19 mouse cellular contexts compared by ENCODE assay signal in the genomic region with DNA sequence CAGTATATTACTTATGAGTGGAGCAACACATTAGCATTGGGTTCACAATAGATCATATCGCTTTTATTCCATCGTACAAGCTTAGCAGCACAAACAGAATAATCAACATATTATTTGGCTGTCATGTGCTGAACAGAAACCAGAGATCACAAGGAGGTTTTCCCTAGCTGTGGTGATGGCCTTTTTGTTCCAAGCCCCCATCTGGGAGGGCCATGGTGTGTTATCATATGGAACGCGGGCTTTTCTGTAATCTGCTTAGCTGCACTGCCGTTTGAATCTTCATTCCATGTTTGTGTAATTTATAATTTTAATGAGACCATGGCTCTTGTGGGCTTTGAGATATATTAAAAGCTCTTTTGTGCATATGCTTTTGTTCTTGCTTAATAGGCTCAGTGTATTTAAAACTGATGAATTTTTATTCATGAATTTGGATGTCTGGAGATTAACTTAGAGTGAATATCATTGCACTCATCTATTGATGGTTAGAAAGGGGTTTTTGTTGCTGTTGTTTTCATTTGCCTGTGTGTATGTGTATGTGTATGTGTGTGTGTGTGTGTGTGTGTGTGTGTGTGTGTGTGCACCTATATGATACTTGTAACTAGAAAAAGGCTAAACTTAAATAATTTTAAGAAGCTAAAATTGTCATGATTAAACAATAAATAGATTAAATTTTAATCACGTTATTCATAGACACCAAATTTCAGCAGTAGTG. TPM values are rescaled to one million over a fixed set of nuclear protein-coding genes. Genes with fewer than 3 reads are reported as not detected.
A peak's percentile ranks its signal among the peaks of the same experiment; 100 is the strongest.
DNase-seq lines count a peak whose midpoint lies in the region; ATAC-seq and TF ChIP-seq lines count a peak whose summit lies in the region.
"Had no signal": no experiment of that assay in that cellular context is flagged by ENCODE, and none has a peak within 500 bp of the region (broad histone marks: within the 10 kb centered on the region; RNA-seq: fewer than 3 reads in every experiment).

No protein-coding gene starts in this region.

- TF ChIP-seq POLR2A in brain, embryonic 14.5 days (IDR thresholded peaks at IDR 0.05; ENCODE audit: borderline replicate concordance, extremely low read depth, insufficient read depth, insufficient read length, poor library complexity, severe bottlenecking): no peak

- H3K27me3 ChIP-seq in hindbrain, embryonic 14.5 days (ENCODE audit: control insufficient read depth, insufficient read depth, low read length): no peaks in the 10 kb centered on the region
- H3K27me3 ChIP-seq in midbrain, embryonic 16.5 days (ENCODE audit: control insufficient read depth, insufficient read depth, low read depth, low read length): peaks cover 3% of the 10 kb centered on the region
- H3K27me3 ChIP-seq: CH12.LX; limb, embryonic 15.5 days had no signal

- peak; percentile 11 for DNase-seq in embryo, embryonic 10.5 days (ENCODE audit: low spot score)
- no peak for DNase-seq in embryo, embryonic 11 days
- peak; percentile 85 for DNase-seq in brain, embryonic 14.5 days (ENCODE audit: low read depth)
- peak; percentile 45 for DNase-seq in hindbrain, embryonic 14.5 days (ENCODE audit: low spot score)
- no peak for DNase-seq in kidney, adult 18-20 months
- DNase-seq in urinary bladder, postnatal 36 days (ENCODE audit: low spot score in 2 of 2): no peak
- no peak for DNase-seq in kidney, adult 9 months
- DNase-seq: adrenal gland, postnatal 10 days; cerebellum, adult 2 months; heart, adult 18-20 months; heart, postnatal 4 days; kidney, postnatal 14 days; lung, adult 18-20 months; lung, postnatal 36 days; thymus, postnatal 25 days had no signal

- H3K4me3 ChIP-seq in hindbrain, embryonic 14.5 days (replicated peaks; ENCODE audit: low read length): no peak overlapping the region
- H3K4me3 ChIP-seq in midbrain, embryonic 16.5 days (ENCODE audit: low read depth, low read length): no peak overlapping the region
- H3K4me3 ChIP-seq: limb, embryonic 15.5 days had no signal

- H3K27ac ChIP-seq in hindbrain, embryonic 14.5 days: 0 out of 2 replicates have a peak overlapping the region, but pooled peaks have one; percentile 43
- H3K27ac ChIP-seq in midbrain, embryonic 16.5 days (ENCODE audit: low read length): no peak overlapping the region
- H3K27ac ChIP-seq: limb, embryonic 15.5 days had no signal

- peak; percentile 80 for ATAC-seq in hindbrain, embryonic 14.5 days (ENCODE audit: low FRiP score)
- peak; percentile 71 for ATAC-seq in midbrain, embryonic 16.5 days
- ATAC-seq: intestine, postnatal 0 days had no signal

- no peaks in the 10 kb centered on the region for H3K9me3 ChIP-seq in hindbrain, embryonic 14.5 days (ENCODE audit: control insufficient read depth, low read length)
- H3K9me3 ChIP-seq in midbrain, embryonic 16.5 days (replicated peaks; ENCODE audit: control insufficient read depth, low read length, poor library complexity, severe bottlenecking): no peaks in the 10 kb centered on the region
- H3K9me3 ChIP-seq: limb, embryonic 15.5 days had no signal

- peaks cover 4% of the 10 kb centered on the region; the same call in 1 of the 2 replicates for H3K4me1 ChIP-seq in hindbrain, embryonic 14.5 days (replicated peaks; ENCODE audit: control insufficient read depth, insufficient read depth, low read length)
- H3K4me1 ChIP-seq in midbrain, embryonic 16.5 days (ENCODE audit: control insufficient read depth, insufficient read depth, low read length): peaks cover 3% of the 10 kb centered on the region; the same call in 1 of the 2 replicates
- H3K4me1 ChIP-seq: limb, embryonic 15.5 days had no signal

- H3K9ac ChIP-seq in hindbrain, embryonic 14.5 days: no peak overlapping the region
- no peak overlapping the region for H3K9ac ChIP-seq in midbrain, embryonic 16.5 days (ENCODE audit: low read depth, low read length)
- H3K9ac ChIP-seq: limb, embryonic 15.5 days had no signal

- 0 out of 2 replicates have a peak overlapping the region, but pooled peaks have one; percentile 22 for H3K4me2 ChIP-seq in hindbrain, embryonic 14.5 days (replicated peaks)
- H3K4me2 ChIP-seq in midbrain, embryonic 16.5 days (ENCODE audit: low read length): peak overlapping the region; percentile 28; the same call in 1 of the 2 replicates
- H3K4me2 ChIP-seq: limb, embryonic 15.5 days had no signal

- WGBS in hindbrain, embryonic 14.5 days: 36% methylated on average over 6 of the region's 6 CpGs
- WGBS in midbrain, embryonic 16.5 days: 22% methylated on average over 6 of the region's 6 CpGs

- peaks cover 7% of the 10 kb centered on the region; the same call in 1 of the 2 replicates for H3K36me3 ChIP-seq in hindbrain, embryonic 14.5 days (replicated peaks; ENCODE audit: control insufficient read depth, insufficient read depth)
- no peaks in the 10 kb centered on the region; the same call in 1 of the 2 replicates for H3K36me3 ChIP-seq in midbrain, embryonic 16.5 days (ENCODE audit: control insufficient read depth, insufficient read depth, low read length)

- TF ChIP-seq CTCF in brain, embryonic 14.5 days (IDR thresholded peaks at IDR 0.05; ENCODE audit: borderline replicate concordance, extremely low read depth, insufficient read depth, insufficient read length): no peak

RNA-seq across cellular contexts. Expression of a gene that starts 9.4 kb away (rescaled TPM):
- 36.6 and 45.8 TPM in 2 replicates for polyA plus RNA-seq in brain, embryonic 14.5 days (2012; rRNA removed)
- 105 and 109 TPM in 2 replicates for polyA plus RNA-seq in hindbrain, embryonic 14.5 days (2014; fragmentation: Nextera tagmentation; extraction: Ambion mirVana)
- 97.6 and 98.9 TPM in 2 replicates for polyA plus RNA-seq in midbrain, embryonic 16.5 days (2015; fragmentation: Nextera tagmentation; extraction: Ambion mirVana)

RNA-seq across cellular contexts. Expression of a gene that starts 9.4 kb away (rescaled TPM):
- polyA plus RNA-seq in brain, embryonic 14.5 days (2012; rRNA removed): 13.7 and 14.1 TPM in 2 replicates
- polyA plus RNA-seq in hindbrain, embryonic 14.5 days (2014; fragmentation: Nextera tagmentation; extraction: Ambion mirVana): 35.4 and 36.0 TPM in 2 replicates
- 41.3 and 42.1 TPM in 2 replicates for polyA plus RNA-seq in midbrain, embryonic 16.5 days (2015; fragmentation: Nextera tagmentation; extraction: Ambion mirVana)

Comparison
In these comparisons a context has a peak if more than half of its experiments do, and no peak if none do; other contexts are left out.
1. DNase-seq: peak in embryo, embryonic 10.5 days (single experiment), brain, embryonic 14.5 days (single experiment) and hindbrain, embryonic 14.5 days (single experiment); none in embryo, embryonic 11 days (single experiment), kidney, adult 18-20 months (single experiment), urinary bladder, postnatal 36 days (0 of 2) and kidney, adult 9 months (single experiment).